Mouse (Mus musculus): ENCODE results near the gene Pgbd5. TPM values are rescaled to one million over a fixed set of nuclear protein-coding genes. Genes with fewer than 3 reads are reported as not detected.

The Pgbd5 gene
- polyA plus RNA-seq, 1 experiment from 2014 or later = 3.2 TPM

GRCm38 (mm10) chr8:124463111-124463510 lies 23.7 kb upstream of the Pgbd5 start:
- no peak overlapping the region for H3K4me3 ChIP-seq (ENCODE audit: low read depth, low read length)
- H3K36me3 ChIP-seq (ENCODE audit: control insufficient read depth, insufficient read depth, low read length) = no peaks in the 10 kb centered on the region
- no peaks in the 10 kb centered on the region for H3K9me3 ChIP-seq (ENCODE audit: control insufficient read depth, low read depth, low read length)
- no peak for ATAC-seq (ENCODE audit: insufficient number of reproducible peaks, insufficient read depth, low FRiP score, low read depth)
- no peak overlapping the region for H3K4me2 ChIP-seq (replicated peaks; ENCODE audit: low read depth, low read length)
- no peaks in the 10 kb centered on the region for H3K27me3 ChIP-seq (ENCODE audit: control insufficient read depth, insufficient read depth, low read length)
- no peak overlapping the region for H3K27ac ChIP-seq (ENCODE audit: low read length)
- 13% methylated on average over 4 of the region's 4 CpGs for WGBS
- H3K9ac ChIP-seq (replicated peaks; ENCODE audit: low read depth, low read length) = no peak overlapping the region
- no peaks in the 10 kb centered on the region for H3K4me1 ChIP-seq (ENCODE audit: control insufficient read depth, insufficient read depth, low read length)

- Histone ChIP-seq H3K27me3 (ENCODE audit: control insufficient read depth, insufficient read depth, low read length) (no peaks in the 10 kb centered on the region), H3K4me2 (replicated peaks; ENCODE audit: low read depth, low read length) (no peak overlapping the region), H3K4me3 (ENCODE audit: low read depth, low read length) (no peak overlapping the region), H3K9ac (replicated peaks; ENCODE audit: low read depth, low read length) (no peak overlapping the region), H3K27ac (ENCODE audit: low read length) (no peak overlapping the region), H3K36me3 (ENCODE audit: control insufficient read depth, insufficient read depth, low read length) (no peaks in the 10 kb centered on the region), H3K4me1 (ENCODE audit: control insufficient read depth, insufficient read depth, low read length) (no peaks in the 10 kb centered on the region), H3K9me3 (ENCODE audit: control insufficient read depth, low read depth, low read length) (no peaks in the 10 kb centered on the region)
- 80% methylated on average over 9 of the region's 9 CpGs for WGBS
- no peak for ATAC-seq (ENCODE audit: insufficient number of reproducible peaks, insufficient read depth, low FRiP score, low read depth)
Observed at GRCm38 (mm10) chr8:124462192-124462591, 22.7 kb upstream of the Pgbd5 start.

GRCm38 (mm10) chr8:124461103-124461502 lies 21.6 kb upstream of the Pgbd5 start:
- Histone ChIP-seq H3K27ac (ENCODE audit: low read length) (no peak overlapping the region), H3K4me2 (replicated peaks; ENCODE audit: low read depth, low read length) (no peak overlapping the region), H3K36me3 (ENCODE audit: control insufficient read depth, insufficient read depth, low read length) (no peaks in the 10 kb centered on the region), H3K9me3 (ENCODE audit: control insufficient read depth, low read depth, low read length) (no peaks in the 10 kb centered on the region), H3K27me3 (ENCODE audit: control insufficient read depth, insufficient read depth, low read length) (no peaks in the 10 kb centered on the region), H3K9ac (replicated peaks; ENCODE audit: low read depth, low read length) (no peak overlapping the region), H3K4me3 (ENCODE audit: low read depth, low read length) (no peak overlapping the region), H3K4me1 (ENCODE audit: control insufficient read depth, insufficient read depth, low read length) (no peaks in the 10 kb centered on the region)
- ATAC-seq (ENCODE audit: insufficient number of reproducible peaks, insufficient read depth, low FRiP score, low read depth) = no peak
- WGBS = 64% methylated on average over 10 of the region's 10 CpGs

GRCm38 (mm10) chr8:124460660-124461059 lies 21.2 kb upstream of the Pgbd5 start:
- Histone ChIP-seq H3K4me1 (ENCODE audit: control insufficient read depth, insufficient read depth, low read length) (no peaks in the 10 kb centered on the region), H3K9ac (replicated peaks; ENCODE audit: low read depth, low read length) (no peak overlapping the region), H3K27ac (ENCODE audit: low read length) (no peak overlapping the region), H3K36me3 (ENCODE audit: control insufficient read depth, insufficient read depth, low read length) (no peaks in the 10 kb centered on the region), H3K27me3 (ENCODE audit: control insufficient read depth, insufficient read depth, low read length) (no peaks in the 10 kb centered on the region), H3K4me2 (replicated peaks; ENCODE audit: low read depth, low read length) (no peak overlapping the region), H3K9me3 (ENCODE audit: control insufficient read depth, low read depth, low read length) (no peaks in the 10 kb centered on the region), H3K4me3 (ENCODE audit: low read depth, low read length) (no peak overlapping the region)
- ATAC-seq (ENCODE audit: insufficient number of reproducible peaks, insufficient read depth, low FRiP score, low read depth) = no peak
- 72% methylated on average over 4 of the region's 4 CpGs for WGBS

- H3K27me3 ChIP-seq (ENCODE audit: control insufficient read depth, insufficient read depth, low read length) = no peaks in the 10 kb centered on the region
- no peak overlapping the region for H3K9ac ChIP-seq (replicated peaks; ENCODE audit: low read depth, low read length)
- H3K4me2 ChIP-seq (replicated peaks; ENCODE audit: low read depth, low read length) = no peak overlapping the region
- 34% methylated on average over 12 of the region's 12 CpGs for WGBS
- no peaks in the 10 kb centered on the region for H3K36me3 ChIP-seq (ENCODE audit: control insufficient read depth, insufficient read depth, low read length)
- H3K27ac ChIP-seq (ENCODE audit: low read length) = no peak overlapping the region
- no peak overlapping the region for H3K4me3 ChIP-seq (ENCODE audit: low read depth, low read length)
- no peaks in the 10 kb centered on the region for H3K4me1 ChIP-seq (ENCODE audit: control insufficient read depth, insufficient read depth, low read length)
- H3K9me3 ChIP-seq (ENCODE audit: control insufficient read depth, low read depth, low read length) = no peaks in the 10 kb centered on the region
- no peak for ATAC-seq (ENCODE audit: insufficient number of reproducible peaks, insufficient read depth, low FRiP score, low read depth)
Observed at GRCm38 (mm10) chr8:124459627-124460026, 20.2 kb upstream of the Pgbd5 start.

- no peaks in the 10 kb centered on the region for H3K4me1 ChIP-seq (ENCODE audit: control insufficient read depth, insufficient read depth, low read length)
- no peak overlapping the region for H3K4me2 ChIP-seq (replicated peaks; ENCODE audit: low read depth, low read length)
- no peak for ATAC-seq (ENCODE audit: insufficient number of reproducible peaks, insufficient read depth, low FRiP score, low read depth)
- no peaks in the 10 kb centered on the region for H3K27me3 ChIP-seq (ENCODE audit: control insufficient read depth, insufficient read depth, low read length)
- 51% methylated on average over 3 of the region's 3 CpGs for WGBS
- H3K9me3 ChIP-seq (ENCODE audit: control insufficient read depth, low read depth, low read length) = 0 out of 2 replicates have a peak, but pooled peaks cover 2% of the 10 kb centered on the region
- no peak overlapping the region for H3K9ac ChIP-seq (replicated peaks; ENCODE audit: low read depth, low read length)
- no peaks in the 10 kb centered on the region for H3K36me3 ChIP-seq (ENCODE audit: control insufficient read depth, insufficient read depth, low read length)
- H3K4me3 ChIP-seq (ENCODE audit: low read depth, low read length) = no peak overlapping the region
- no peak overlapping the region for H3K27ac ChIP-seq (ENCODE audit: low read length)
Observed at GRCm38 (mm10) chr8:124455359-124455758, 15.9 kb upstream of the Pgbd5 start.

- Histone ChIP-seq H3K9ac (replicated peaks; ENCODE audit: low read depth, low read length) (no peak overlapping the region), H3K36me3 (ENCODE audit: control insufficient read depth, insufficient read depth, low read length) (no peaks in the 10 kb centered on the region), H3K27ac (ENCODE audit: low read length) (no peak overlapping the region), H3K27me3 (ENCODE audit: control insufficient read depth, insufficient read depth, low read length) (no peaks in the 10 kb centered on the region), H3K4me3 (ENCODE audit: low read depth, low read length) (no peak overlapping the region), H3K4me1 (ENCODE audit: control insufficient read depth, insufficient read depth, low read length) (0 out of 2 replicates have a peak, but pooled peaks cover 4% of the 10 kb centered on the region), H3K9me3 (ENCODE audit: control insufficient read depth, low read depth, low read length) (0 out of 2 replicates have a peak, but pooled peaks cover 4% of the 10 kb centered on the region), H3K4me2 (replicated peaks; ENCODE audit: low read depth, low read length) (no peak overlapping the region)
- ATAC-seq (ENCODE audit: insufficient number of reproducible peaks, insufficient read depth, low FRiP score, low read depth) = no peak
- WGBS = 74% methylated on average over 8 of the region's 8 CpGs
Observed at GRCm38 (mm10) chr8:124450192-124450895, 10.9 kb upstream of the Pgbd5 start.

- ATAC-seq (ENCODE audit: insufficient number of reproducible peaks, insufficient read depth, low FRiP score, low read depth) = peak; percentile 28; the same call in 1 of the 2 replicates
- WGBS = 54% methylated on average over 10 of the region's 10 CpGs
- 0 out of 2 replicates have a peak, but pooled peaks cover 4% of the 10 kb centered on the region for H3K4me1 ChIP-seq (ENCODE audit: control insufficient read depth, insufficient read depth, low read length)
- no peak overlapping the region for H3K4me2 ChIP-seq (replicated peaks; ENCODE audit: low read depth, low read length)
- 0 out of 2 replicates have a peak, but pooled peaks cover 4% of the 10 kb centered on the region for H3K9me3 ChIP-seq (ENCODE audit: control insufficient read depth, low read depth, low read length)
- H3K36me3 ChIP-seq (ENCODE audit: control insufficient read depth, insufficient read depth, low read length) = no peaks in the 10 kb centered on the region
- H3K9ac ChIP-seq (replicated peaks; ENCODE audit: low read depth, low read length) = no peak overlapping the region
- no peak overlapping the region for H3K4me3 ChIP-seq (ENCODE audit: low read depth, low read length)
- no peak overlapping the region for H3K27ac ChIP-seq (ENCODE audit: low read length)
- no peaks in the 10 kb centered on the region for H3K27me3 ChIP-seq (ENCODE audit: control insufficient read depth, insufficient read depth, low read length)
Observed at GRCm38 (mm10) chr8:124448962-124449670, 9.7 kb upstream of the Pgbd5 start.
